ENCODE assay signal across 19 mouse cellular contexts in the genomic region with DNA sequence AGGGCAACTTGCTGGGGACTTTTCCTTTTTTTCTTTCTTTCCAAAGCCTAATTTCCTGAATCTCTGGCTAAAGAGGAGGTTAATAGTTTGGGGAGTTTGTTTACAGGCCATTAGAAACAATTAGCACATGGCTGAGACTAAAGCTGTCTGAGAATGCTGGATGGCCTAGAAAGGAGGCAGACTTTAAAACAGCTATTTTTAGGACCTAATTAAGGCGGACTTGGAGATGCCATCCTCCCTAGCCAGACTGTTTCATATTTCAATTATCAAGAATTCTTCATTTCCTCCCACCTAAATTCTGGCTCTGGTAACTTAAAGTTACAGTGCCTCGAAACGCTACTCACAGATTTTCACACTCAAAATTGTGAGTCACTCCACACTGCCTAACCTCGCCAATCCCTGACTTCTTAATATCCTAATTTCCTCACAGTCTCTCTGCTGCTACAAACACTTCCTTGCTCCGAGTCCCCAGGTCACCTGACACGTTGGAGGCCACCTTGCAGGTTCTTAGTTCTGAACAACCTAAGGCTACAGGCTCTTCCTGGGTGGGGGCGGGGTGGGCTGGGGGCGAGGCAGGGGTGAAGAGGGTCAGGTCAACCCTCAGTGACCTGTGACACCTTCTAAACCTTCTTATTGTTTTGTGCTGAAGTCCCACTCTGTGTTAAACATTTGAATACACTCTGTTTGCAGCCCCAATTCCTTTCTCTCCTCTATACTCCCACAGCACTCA.
DNase-seq lines count a peak whose midpoint lies in the region; ATAC-seq and TF ChIP-seq lines count a peak whose summit lies in the region.
"Had no signal": no experiment of that assay in that cellular context is flagged by ENCODE, and none has a peak within 500 bp of the region (broad histone marks: within the 10 kb centered on the region; RNA-seq: fewer than 3 reads in every experiment).

No protein-coding gene starts in this region.

- no peak overlapping the region for H3K4me3 ChIP-seq in kidney, embryonic 14.5 days (ENCODE audit: low read length)
- no peak overlapping the region for H3K4me3 ChIP-seq in ES-Bruce4 (ENCODE audit: low read depth, low read length)
- H3K4me3 ChIP-seq: embryonic facial prominence, embryonic 13.5 days; forebrain, embryonic 15.5 days; liver, embryonic 13.5 days had no signal

- peak; percentile 7 for DNase-seq in embryo, embryonic 11.5 days (ENCODE audit: low read depth, low spot score)
- no peak for DNase-seq in embryo, embryonic 10 days (ENCODE audit: low spot score)
- no peak for DNase-seq in kidney, postnatal 4 days
- DNase-seq in forelimb bud, embryonic 11.5 days (ENCODE audit: low read depth, low spot score) = peak; percentile 39
- DNase-seq in c-Kit-positive CD71-positive TER-119-positive erythroid progenitor cells, embryonic 14.5 days (ENCODE audit: low spot score) = no peak
- DNase-seq: cerebellum, adult 9-10 months; gastrocnemius, postnatal 10 days; heart, adult 18-20 months; kidney, adult 9 months; liver, embryonic 13.5 days; lung, embryonic 14.5 days; lung, postnatal 36 days; right cerebral cortex, adult 18-20 months; thymus, postnatal 36 days had no signal

- no peaks in the 10 kb centered on the region for H3K36me3 ChIP-seq in kidney, embryonic 14.5 days (ENCODE audit: control insufficient read depth, insufficient read depth, low read length)
- no peaks in the 10 kb centered on the region for H3K36me3 ChIP-seq in ES-Bruce4 (ENCODE audit: control insufficient read depth, insufficient read depth, low read length, poor library complexity, severe bottlenecking)
- H3K36me3 ChIP-seq: embryonic facial prominence, embryonic 13.5 days; forebrain, embryonic 15.5 days; liver, embryonic 13.5 days had no signal

- no peak for TF ChIP-seq POLR2A in ES-Bruce4 (IDR thresholded peaks at IDR 0.05; ENCODE audit: insufficient read depth, low read length)

- H3K4me1 ChIP-seq in kidney, embryonic 14.5 days (ENCODE audit: control insufficient read depth, insufficient read depth, low read length) = peaks cover 6% of the 10 kb centered on the region
- peaks cover 3% of the 10 kb centered on the region for H3K4me1 ChIP-seq in ES-Bruce4 (ENCODE audit: control insufficient read depth, insufficient read depth, low read length)
- H3K4me1 ChIP-seq: liver, embryonic 13.5 days had no signal

- peak; percentile 58 for TF ChIP-seq EP300 in ES-Bruce4 (IDR thresholded peaks at IDR 0.05; ENCODE audit: insufficient read depth, low read depth, low read length)

- H3K27me3 ChIP-seq in kidney, embryonic 14.5 days (ENCODE audit: control insufficient read depth, insufficient read depth, low read length) = no peaks in the 10 kb centered on the region
- no peaks in the 10 kb centered on the region for H3K27me3 ChIP-seq in ES-Bruce4 (ENCODE audit: control insufficient read depth, insufficient read depth, low read length, poor library complexity, severe bottlenecking)
- H3K27me3 ChIP-seq: embryonic facial prominence, embryonic 13.5 days; forebrain, embryonic 15.5 days; liver, embryonic 13.5 days had no signal

- H3K9me3 ChIP-seq in kidney, embryonic 14.5 days (ENCODE audit: control insufficient read depth, low read length) = no peaks in the 10 kb centered on the region
- H3K9me3 ChIP-seq in ES-Bruce4 (replicated peaks; ENCODE audit: control insufficient read depth, insufficient read depth, low read length, poor library complexity, severe bottlenecking) = no peaks in the 10 kb centered on the region
- H3K9me3 ChIP-seq: embryonic facial prominence, embryonic 13.5 days; forebrain, embryonic 15.5 days; liver, embryonic 13.5 days had no signal

- TF ChIP-seq CTCF in ES-Bruce4 (IDR thresholded peaks at IDR 0.05; ENCODE audit: low read depth, low read length) = no peak

- H3K27ac ChIP-seq in kidney, embryonic 14.5 days (ENCODE audit: low read depth, low read length) = no peak overlapping the region
- H3K27ac ChIP-seq in ES-Bruce4 (ENCODE audit: insufficient read depth, low read length) = peak overlapping the region; percentile 78
- H3K27ac ChIP-seq: embryonic facial prominence, embryonic 13.5 days; forebrain, embryonic 15.5 days; liver, embryonic 13.5 days had no signal

- WGBS in kidney, embryonic 14.5 days = 13% methylated on average over 8 of the region's 8 CpGs

- H3K4me2 ChIP-seq in kidney, embryonic 14.5 days (replicated peaks; ENCODE audit: low read depth, low read length) = no peak overlapping the region
- H3K4me2 ChIP-seq: embryonic facial prominence, embryonic 13.5 days; forebrain, embryonic 15.5 days; liver, embryonic 13.5 days; lung, embryonic 14.5 days had no signal

- H3K9ac ChIP-seq in kidney, embryonic 14.5 days (ENCODE audit: low read depth, low read length) = no peak overlapping the region
- H3K9ac ChIP-seq in ES-Bruce4 (ENCODE audit: low read depth, poor library complexity, severe bottlenecking) = no peak overlapping the region
- H3K9ac ChIP-seq: embryonic facial prominence, embryonic 13.5 days; forebrain, embryonic 15.5 days; liver, embryonic 13.5 days; lung, embryonic 14.5 days had no signal

- 0 out of 2 replicates have a peak, but pooled peaks have one; percentile 52 for ATAC-seq in kidney, embryonic 14.5 days (ENCODE audit: low FRiP score, low TSS enrichment)
- no peak for ATAC-seq in megakaryocyte-erythroid progenitor cell, adult 5-6 weeks (replicated peaks; ENCODE audit: low FRiP score, low TSS enrichment, poor library complexity, severe bottlenecking)
- ATAC-seq: forebrain, embryonic 15.5 days had no signal

Comparison
In these comparisons a context has a peak if more than half of its experiments do, and no peak if none do; other contexts are left out.
1. DNase-seq: peak in embryo, embryonic 11.5 days (single experiment) and forelimb bud, embryonic 11.5 days (single experiment); none in embryo, embryonic 10 days (single experiment), kidney, postnatal 4 days (0 of 2) and c-Kit-positive CD71-positive TER-119-positive erythroid progenitor cells, embryonic 14.5 days (single experiment).